Mouse (Mus musculus) embryonic facial prominence, embryonic 15.5 days (tissue): ENCODE data around the gene Sclt1. TPM values are rescaled to one million over a fixed set of nuclear protein-coding genes. Genes with fewer than 3 reads are reported as not detected.
"Not testable (repeated sequence)": the region's sequence is repeated elsewhere in the genome, so short reads cannot be mapped to it uniquely, and the experiment has no call there.

Experiments used
- ATAC-seq: fragments of 200-750 bp; cut with Nextera tagmentation; 2 replicates; pipeline ENCODE4 v1.8.0; 2017; ENCODE audit warnings: low read depth, moderate TSS enrichment; ENCODE audit not compliant: insufficient number of reproducible peaks, low FRiP score, low TSS enrichment
- H3K27ac ChIP-seq: fragments of 300-500 bp; sonication (generic); replicated peaks from 2 replicates; pipeline ENCODE4 v1.5.1; 2015; ENCODE audit warnings: mild to moderate bottlenecking, inconsistent platforms
- H3K27me3 ChIP-seq: fragments of 300-500 bp; sonication (generic); 2 replicates; pipeline ENCODE4 v1.6.1; 2015; ENCODE audit warnings: inconsistent platforms
- H3K36me3 ChIP-seq: fragments of 300-500 bp; sonication (generic); 2 replicates; pipeline ENCODE4 v1.6.1; 2015; ENCODE audit warnings: mild to moderate bottlenecking, inconsistent platforms
- H3K4me1 ChIP-seq: fragments of 300-500 bp; sonication (generic); 2 replicates; pipeline ENCODE4 v1.6.1; 2015; ENCODE audit warnings: inconsistent platforms
- H3K4me2 ChIP-seq: fragments of 300-500 bp; sonication (generic); replicated peaks from 2 replicates; pipeline ENCODE4 v1.6.1; 2015; ENCODE audit warnings: mild to moderate bottlenecking, inconsistent platforms
- H3K4me3 ChIP-seq: fragments of 300-500 bp; sonication (generic); replicated peaks from 2 replicates; pipeline ENCODE4 v1.5.1; 2015; ENCODE audit warnings: mild to moderate bottlenecking, inconsistent platforms
- H3K9ac ChIP-seq: fragments of 300-500 bp; sonication (generic); 2 replicates; pipeline ENCODE4 v1.6.1; 2015; ENCODE audit warnings: inconsistent platforms
- H3K9me3 ChIP-seq: fragments of 300-500 bp; sonication (generic); replicated peaks from 2 replicates; pipeline ENCODE4 v1.6.1; 2016; ENCODE audit warnings: inconsistent platforms
- whole genome bisulfite sequencing: fragments of 180-500 bp; shearing (Covaris S2); methylation state at CpG from one replicate; pipeline ENCODE4 v1.1.7; 2015; 5-methylcytosine and 5-hydroxymethylcytosine counted together
- polyA plus RNA-seq: library from polyadenylated mRNA; unstranded; fragments of >200 nt; fragmentation: Nextera tagmentation; extraction: Ambion mirVana; gene quantifications from 2 replicates; pipeline ENCODE4 v1.2.1, GENCODE M21; 2015

The Sclt1 gene
- polyA plus RNA-seq, result 20.5 and 23.0 TPM in 2 replicates

GRCm38 (mm10) chr3:41742278-41742934 is at the start of gene Sclt1, which contains the start of gene D3Ertd751e:
Gene Sclt1, minus strand, starts transcription at chr3:41742514.
Gene D3Ertd751e, plus strand, starts transcription at chr3:41742611.
- Histone ChIP-seq H3K9ac (peak within 1 kb of the TSS; percentile 71), H3K4me3 (peak within 1 kb of the TSS; percentile 76), H3K4me1 (peaks cover 9% of the 10 kb centered on the region), H3K36me3 (no peaks in the 10 kb centered on the region), H3K27ac (peak within 1 kb of the TSS; percentile 83), H3K4me2 (peak within 1 kb of the TSS; percentile 66), H3K9me3 (no peaks in the 10 kb centered on the region), H3K27me3 (no peaks in the 10 kb centered on the region)
- peak; percentile 100 for ATAC-seq
- under 1% methylated on average over 66 of the region's 66 CpGs for WGBS

- no peaks in the 10 kb centered on the region for H3K9me3 ChIP-seq
- ATAC-seq, result no peak
- no peak overlapping the region for H3K4me3 ChIP-seq
- H3K4me1 ChIP-seq, result no peaks in the 10 kb centered on the region
- H3K27ac ChIP-seq, result no peak overlapping the region
- H3K4me2 ChIP-seq, result no peak overlapping the region
- WGBS, result 86% methylated on average over 3 of the region's 3 CpGs
- no peaks in the 10 kb centered on the region for H3K36me3 ChIP-seq
- H3K9ac ChIP-seq, result no peak overlapping the region
- no peaks in the 10 kb centered on the region for H3K27me3 ChIP-seq
Measured at GRCm38 (mm10) chr3:41762091-41762490, 19.8 kb upstream of the Sclt1 start.

- no peak for ATAC-seq
- Histone ChIP-seq H3K27me3 (no peaks in the 10 kb centered on the region), H3K4me3 (no peak overlapping the region), H3K9me3 (no peaks in the 10 kb centered on the region), H3K9ac (no peak overlapping the region), H3K4me2 (no peak overlapping the region), H3K36me3 (no peaks in the 10 kb centered on the region), H3K4me1 (no peaks in the 10 kb centered on the region), H3K27ac (no peak overlapping the region)
- WGBS, result 71% methylated on average over 2 of the region's 2 CpGs
Measured at GRCm38 (mm10) chr3:41754556-41754955, 12.2 kb upstream of the Sclt1 start.

GRCm38 (mm10) chr3:41743436-41743835 is 1.1 kb upstream of the Sclt1 start:
- peaks cover 9% of the 10 kb centered on the region for H3K4me1 ChIP-seq
- WGBS, result 27% methylated on average over 6 of the region's 6 CpGs
- H3K27ac ChIP-seq, result no peak overlapping the region
- H3K9ac ChIP-seq, result no peak overlapping the region
- peak overlapping the region; percentile 66 for H3K4me2 ChIP-seq
- H3K36me3 ChIP-seq, result no peaks in the 10 kb centered on the region
- ATAC-seq, result no peak
- peak overlapping the region; percentile 76; the same call in 1 of the 2 replicates for H3K4me3 ChIP-seq
- H3K9me3 ChIP-seq, result no peaks in the 10 kb centered on the region
- H3K27me3 ChIP-seq, result no peaks in the 10 kb centered on the region

GRCm38 (mm10) chr3:41741601-41742277 is 575 bp downstream of the Sclt1 start:
- WGBS, result under 1% methylated on average over 39 of the region's 39 CpGs
- H3K4me3 ChIP-seq, result peak overlapping the region; percentile 76
- no peak; the same call in 1 of the 2 replicates for ATAC-seq
- peak overlapping the region; percentile 71 for H3K9ac ChIP-seq
- peak overlapping the region; percentile 82 for H3K27ac ChIP-seq
- peak overlapping the region; percentile 63 for H3K4me2 ChIP-seq
- no peaks in the 10 kb centered on the region for H3K9me3 ChIP-seq
- peaks cover 9% of the 10 kb centered on the region for H3K4me1 ChIP-seq
- H3K27me3 ChIP-seq, result no peaks in the 10 kb centered on the region
- no peaks in the 10 kb centered on the region for H3K36me3 ChIP-seq

GRCm38 (mm10) chr3:41695681-41696080 is 46.6 kb downstream of the Sclt1 start:
- Histone ChIP-seq H3K9ac (no peak overlapping the region), H3K27me3 (no peaks in the 10 kb centered on the region), H3K36me3 (0 out of 2 replicates have a peak, but pooled peaks cover 7% of the 10 kb centered on the region), H3K27ac (no peak overlapping the region), H3K4me2 (no peak overlapping the region), H3K9me3 (no peaks in the 10 kb centered on the region), H3K4me1 (no peaks in the 10 kb centered on the region), H3K4me3 (no peak overlapping the region)
- ATAC-seq, result no peak
- 79% methylated on average over 1 of the region's 1 CpGs for WGBS

GRCm38 (mm10) chr3:41692440-41693142 is 49.7 kb downstream of the Sclt1 start:
- no peaks in the 10 kb centered on the region for H3K36me3 ChIP-seq
- no peaks in the 10 kb centered on the region for H3K27me3 ChIP-seq
- H3K27ac ChIP-seq, result no peak overlapping the region
- H3K9ac ChIP-seq, result no peak overlapping the region
- no peak overlapping the region for H3K4me3 ChIP-seq
- WGBS, result 59% methylated on average over 4 of the region's 4 CpGs
- H3K4me2 ChIP-seq, result no peak overlapping the region
- H3K4me1 ChIP-seq, result no peaks in the 10 kb centered on the region
- ATAC-seq, result no peak
- H3K9me3 ChIP-seq, result no peaks in the 10 kb centered on the region

GRCm38 (mm10) chr3:41690114-41690640 is 52.1 kb downstream of the Sclt1 start:
- ATAC-seq, H3K9me3 ChIP-seq, H3K27ac ChIP-seq, H3K4me1 ChIP-seq, H3K27me3 ChIP-seq, H3K36me3 ChIP-seq, H3K4me3 ChIP-seq, H3K9ac ChIP-seq, H3K4me2 ChIP-seq: not testable (repeated sequence)
- 88% methylated on average over 13 of the region's 13 CpGs for WGBS

- no peaks in the 10 kb centered on the region for H3K9me3 ChIP-seq
- H3K9ac ChIP-seq, result no peak overlapping the region
- WGBS, result 51% methylated on average over 2 of the region's 2 CpGs
- H3K4me2 ChIP-seq, result no peak overlapping the region
- H3K4me1 ChIP-seq, result no peaks in the 10 kb centered on the region
- no peak overlapping the region for H3K27ac ChIP-seq
- no peak for ATAC-seq
- H3K4me3 ChIP-seq, result no peak overlapping the region
- no peaks in the 10 kb centered on the region for H3K27me3 ChIP-seq
- no peaks in the 10 kb centered on the region; the same call in 1 of the 2 replicates for H3K36me3 ChIP-seq
Measured at GRCm38 (mm10) chr3:41686396-41686795, 55.9 kb downstream of the Sclt1 start.

- no peaks in the 10 kb centered on the region for H3K4me1 ChIP-seq
- H3K4me2 ChIP-seq, result no peak overlapping the region
- H3K4me3 ChIP-seq, result no peak overlapping the region
- H3K36me3 ChIP-seq, result no peaks in the 10 kb centered on the region; the same call in 1 of the 2 replicates
- no peak overlapping the region for H3K9ac ChIP-seq
- H3K9me3 ChIP-seq, result no peaks in the 10 kb centered on the region
- no peak for ATAC-seq
- no peak overlapping the region for H3K27ac ChIP-seq
- no peaks in the 10 kb centered on the region for H3K27me3 ChIP-seq
- 90% methylated on average over 4 of the region's 4 CpGs for WGBS
Measured at GRCm38 (mm10) chr3:41682084-41682483, 60.2 kb downstream of the Sclt1 start.

- H3K27me3 ChIP-seq, result no peaks in the 10 kb centered on the region
- H3K36me3 ChIP-seq, result no peaks in the 10 kb centered on the region; the same call in 1 of the 2 replicates
- H3K4me1 ChIP-seq, result no peaks in the 10 kb centered on the region
- ATAC-seq, result no peak
- no peak overlapping the region for H3K27ac ChIP-seq
- 87% methylated on average over 2 of the region's 2 CpGs for WGBS
- H3K9me3 ChIP-seq, result no peaks in the 10 kb centered on the region
- H3K4me2 ChIP-seq, result no peak overlapping the region
- H3K4me3 ChIP-seq, result no peak overlapping the region
- no peak overlapping the region for H3K9ac ChIP-seq
Measured at GRCm38 (mm10) chr3:41676648-41677047, 65.7 kb downstream of the Sclt1 start.
